Mouse (Mus musculus) inflammation-experienced regulatory T-cells (primary cell): ENCODE results near the gene Vegfb. TPM values are rescaled to one million over a fixed set of nuclear protein-coding genes. Genes with fewer than 3 reads are reported as not detected.

Experiments used
- polyA plus RNA-seq, 2 experiments: library from polyadenylated mRNA; unstranded; fragments of 100-300 nt; shearing (Covaris generic); gene quantifications; one replicate each; pipeline ENCODE4 v1.2.1; 2017

The Vegfb gene
- polyA plus RNA-seq = 10 to 100 TPM; 12.9 to 18.5 TPM

GRCm38 (mm10) chr19:6987061-6987903 is at the start of gene Vegfb:
Gene Vegfb, minus strand, starts transcription at chr19:6987651.

GRCm38 (mm10) chr19:7019191-7019590 is 31.7 kb upstream of the Vegfb start, which contains the start of gene Fermt3:
Gene Fermt3, minus strand, starts transcription at chr19:7019469.

GRCm38 (mm10) chr19:6996006-6996405 is 8.6 kb upstream of the Vegfb start, which contains the start of the genes Nudt22 and Trpt1:
Gene Nudt22, minus strand, starts transcription at chr19:6996117.
Gene Trpt1, plus strand, starts transcription at chr19:6996131.

GRCm38 (mm10) chr19:6992011-6992858 is 4.8 kb upstream of the Vegfb start, which contains the start of gene Dnajc4:
Gene Dnajc4, minus strand, starts transcription at chr19:6992572.

GRCm38 (mm10) chr19:6980381-6981093 is 6.9 kb downstream of the Vegfb start, which contains the start of gene Fkbp2:
Gene Fkbp2, minus strand, starts transcription at chr19:6980501.

GRCm38 (mm10) chr19:6975537-6976521 is 11.6 kb downstream of the Vegfb start, which contains the start of gene Plcb3:
Gene Plcb3, minus strand, starts transcription at chr19:6976470.

GRCm38 (mm10) chr19:6974211-6975205 is 12.9 kb downstream of the Vegfb start, which contains the start of gene Ppp1r14b:
Gene Ppp1r14b, plus strand, starts transcription at chr19:6974968.

GRCm38 (mm10) chr19:6942249-6942691 is 45.2 kb downstream of the Vegfb start, which contains the start of gene Gpr137:
Gene Gpr137, minus strand, starts transcription at chr19:6942480.

GRCm38 (mm10) chr19:6941372-6942248 is 45.8 kb downstream of the Vegfb start, which contains the start of gene Bad:
Gene Bad, plus strand, starts transcription at chr19:6941861.

GRCm38 (mm10) chr19:6934195-6934977 is 53.1 kb downstream of the Vegfb start, which contains the start of gene Kcnk4:
Gene Kcnk4, minus strand, starts transcription at chr19:6934515.

Other genes starting within 250 kb of the Vegfb start
- gene Rps6ka4, start 147.0 kb downstream of the Vegfb start, polyA plus RNA-seq = 10 to 100 TPM; 50.1 to 58.1 TPM
- gene Ccdc88b, start 129.4 kb downstream of the Vegfb start, polyA plus RNA-seq = 10 to 100 TPM; 41.3 to 59.0 TPM
- 100 to 1,000 TPM; 141 to 157 TPM for gene Trmt112, start 78.0 kb downstream of the Vegfb start, polyA plus RNA-seq
- 100 to 1,000 TPM; 238 to 261 TPM for gene Prdx5, start 77.5 kb downstream of the Vegfb start, polyA plus RNA-seq
- gene Esrra, start 65.8 kb downstream of the Vegfb start, polyA plus RNA-seq = 10 to 100 TPM; 25.6 to 26.6 TPM
- not detected for gene Catsperz, start 62.3 kb downstream of the Vegfb start, polyA plus RNA-seq
- not detected for gene Kcnk4, start 53.1 kb downstream of the Vegfb start, polyA plus RNA-seq
- gene Bad, start 45.8 kb downstream of the Vegfb start, polyA plus RNA-seq = 10 to 100 TPM; 32.4 to 39.4 TPM
- gene Gpr137, start 45.2 kb downstream of the Vegfb start, polyA plus RNA-seq = 10 to 100 TPM; 14.2 to 14.5 TPM
- 100 to 1,000 TPM; 164 to 215 TPM for gene Ppp1r14b, start 12.7 kb downstream of the Vegfb start, polyA plus RNA-seq
- 10 to 100 TPM; 38.5 to 43.6 TPM for gene Plcb3, start 11.2 kb downstream of the Vegfb start, polyA plus RNA-seq
- 10 to 100 TPM; 40.3 to 59.9 TPM for gene Fkbp2, start 7.2 kb downstream of the Vegfb start, polyA plus RNA-seq
- 10 to 100 TPM; 52.2 to 52.7 TPM for gene Dnajc4, start 4.9 kb upstream of the Vegfb start, polyA plus RNA-seq
- gene Nudt22, start 8.5 kb upstream of the Vegfb start, polyA plus RNA-seq = 10 to 100 TPM; 24.4 to 38.2 TPM
- gene Trpt1, start 8.5 kb upstream of the Vegfb start, polyA plus RNA-seq = 1 to 10 TPM; 5.4 to 7.0 TPM
- 100 to 1,000 TPM; 341 to 346 TPM for gene Fermt3, start 31.8 kb upstream of the Vegfb start, polyA plus RNA-seq
- gene Stip1, start 52.3 kb upstream of the Vegfb start, polyA plus RNA-seq = 100 to 1,000 TPM; 173 to 257 TPM
- 10 to 100 TPM; 15.3 to 31.2 TPM for gene Macrod1, start 69.2 kb upstream of the Vegfb start, polyA plus RNA-seq
- gene Flrt1, start 118.1 kb upstream of the Vegfb start, polyA plus RNA-seq = under 1 TPM; 0.13 to 0.88 TPM
- 10 to 100 TPM; 53.9 to 54.8 TPM for gene Otub1, start 218.7 kb upstream of the Vegfb start, polyA plus RNA-seq
- gene Cox8a, start 230.0 kb upstream of the Vegfb start, polyA plus RNA-seq = 100 to 1,000 TPM; 406 to 412 TPM